Mouse (Mus musculus) lung, embryonic 15.5 days (tissue): ENCODE measurements around the gene Prss57. TPM values are rescaled to one million over a fixed set of nuclear protein-coding genes. Genes with fewer than 3 reads are reported as not detected.

ENCODE experiments used
- ATAC-seq: fragments of 200-750 bp; cut with Nextera tagmentation; 2 replicates; pipeline ENCODE4 v1.8.0; 2017; ENCODE audit warnings: moderate number of reproducible peaks, borderline replicate concordance; ENCODE audit not compliant: low FRiP score, low TSS enrichment; ENCODE audit errors: extremely low read depth
- H3K27ac ChIP-seq: fragments of 300-500 bp; sonication (generic); 2 replicates; pipeline ENCODE4 v1.5.1; 2015; ENCODE audit warnings: moderate library complexity, mild to moderate bottlenecking, inconsistent platforms
- H3K27me3 ChIP-seq: fragments of 300-500 bp; sonication (generic); 2 replicates; pipeline ENCODE4 v1.6.1; 2015; ENCODE audit warnings: inconsistent platforms
- H3K36me3 ChIP-seq: fragments of 300-500 bp; sonication (generic); 2 replicates; pipeline ENCODE4 v1.6.1; 2015; ENCODE audit warnings: inconsistent platforms
- H3K4me1 ChIP-seq: fragments of 300-500 bp; sonication (generic); 2 replicates; pipeline ENCODE4 v1.6.1; 2015; ENCODE audit warnings: inconsistent platforms
- H3K4me2 ChIP-seq: fragments of 300-500 bp; sonication (generic); 2 replicates; pipeline ENCODE4 v1.6.1; 2015; ENCODE audit warnings: inconsistent platforms, mild to moderate bottlenecking, moderate library complexity
- H3K4me3 ChIP-seq: fragments of 300-500 bp; sonication (generic); 2 replicates; pipeline ENCODE4 v1.5.1; 2015; ENCODE audit warnings: mild to moderate bottlenecking, inconsistent platforms
- H3K9ac ChIP-seq: fragments of 300-500 bp; sonication (generic); 2 replicates; pipeline ENCODE4 v1.6.1; 2015; ENCODE audit warnings: inconsistent platforms
- H3K9me3 ChIP-seq: fragments of 300-500 bp; sonication (generic); 2 replicates; pipeline ENCODE4 v1.6.1; 2016; ENCODE audit warnings: inconsistent platforms
- WGBS: fragments of 180-500 bp; shearing (Covaris S2); methylation state at CpG from one replicate; pipeline ENCODE4 v1.1.7; 2015; 5-methylcytosine and 5-hydroxymethylcytosine counted together
- polyA plus RNA-seq: library from polyadenylated mRNA; unstranded; fragments of >200 nt; fragmentation: Nextera tagmentation; extraction: Ambion mirVana; gene quantifications from 2 replicates; pipeline ENCODE4 v1.2.1, GENCODE M21; 2015

Prss57 gene
- polyA plus RNA-seq = 0.40 and 1.9 TPM in 2 replicates

GRCm38 (mm10) chr10:79790861-79791260 is at the start of gene Prss57:
TSS of gene Prss57 (minus strand) at chr10:79790961.
- H3K4me2 ChIP-seq = no peak within 1 kb of the TSS
- H3K4me1 ChIP-seq = peaks cover 14% of the 10 kb centered on the region
- no peaks in the 10 kb centered on the region for H3K27me3 ChIP-seq
- no peak within 1 kb of the TSS for H3K4me3 ChIP-seq
- no peaks in the 10 kb centered on the region for H3K9me3 ChIP-seq
- ATAC-seq = no peak
- no peaks in the 10 kb centered on the region for H3K36me3 ChIP-seq
- no peak within 1 kb of the TSS for H3K9ac ChIP-seq
- no peak within 1 kb of the TSS for H3K27ac ChIP-seq
- 75% methylated on average over 4 of the region's 4 CpGs for WGBS

DNA sequence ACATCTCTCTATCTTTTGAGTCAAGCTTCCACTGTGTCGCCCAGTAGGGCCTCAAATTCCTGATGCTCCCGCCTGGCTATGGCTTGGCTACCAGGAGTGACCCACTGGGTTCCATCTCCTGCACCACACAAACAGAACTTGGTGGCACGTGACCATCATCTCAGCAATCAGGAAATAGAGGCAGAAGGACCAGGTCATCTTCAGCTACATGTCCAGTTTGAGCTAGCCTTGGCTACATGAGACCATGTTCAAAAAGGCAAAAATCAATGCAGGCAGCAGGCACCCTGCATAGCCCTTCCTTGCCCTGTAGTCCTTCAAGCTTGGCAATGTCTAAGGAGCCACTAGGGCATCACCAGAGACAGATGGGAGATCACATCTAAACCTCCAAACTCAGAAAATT is 49.3 kb upstream of the Prss57 start:
- H3K27me3 ChIP-seq = no peaks in the 10 kb centered on the region
- H3K27ac ChIP-seq = peak overlapping the region; percentile 93
- H3K4me3 ChIP-seq = peak overlapping the region; percentile 42
- H3K4me2 ChIP-seq = peak overlapping the region; percentile 75; the same call in 1 of the 2 replicates
- no peak for ATAC-seq
- 95% methylated on average over 3 of the region's 3 CpGs for WGBS
- no peaks in the 10 kb centered on the region for H3K9me3 ChIP-seq
- no peak overlapping the region for H3K9ac ChIP-seq
- H3K36me3 ChIP-seq = no peaks in the 10 kb centered on the region
- peaks cover 35% of the 10 kb centered on the region for H3K4me1 ChIP-seq

- no peaks in the 10 kb centered on the region for H3K27me3 ChIP-seq
- H3K9me3 ChIP-seq = no peaks in the 10 kb centered on the region
- WGBS = 50% methylated on average over 2 of the region's 2 CpGs
- no peaks in the 10 kb centered on the region for H3K36me3 ChIP-seq
- H3K4me2 ChIP-seq = no peak overlapping the region
- H3K9ac ChIP-seq = no peak overlapping the region
- ATAC-seq = no peak
- H3K27ac ChIP-seq = peak overlapping the region; percentile 9; the same call in 1 of the 2 replicates
- H3K4me3 ChIP-seq = no peak overlapping the region
- peaks cover 26% of the 10 kb centered on the region for H3K4me1 ChIP-seq
Observed at GRCm38 (mm10) chr10:79838151-79838550, 47.4 kb upstream of the Prss57 start.

- H3K9me3 ChIP-seq = no peaks in the 10 kb centered on the region
- no peak for ATAC-seq
- H3K9ac ChIP-seq = no peak overlapping the region
- H3K36me3 ChIP-seq = no peaks in the 10 kb centered on the region
- no peaks in the 10 kb centered on the region for H3K27me3 ChIP-seq
- peaks cover 14% of the 10 kb centered on the region for H3K4me1 ChIP-seq
- no peak overlapping the region for H3K27ac ChIP-seq
- WGBS = 94% methylated on average over 3 of the region's 3 CpGs
- H3K4me3 ChIP-seq = no peak overlapping the region
- no peak overlapping the region for H3K4me2 ChIP-seq
Observed at GRCm38 (mm10) chr10:79836918-79837317, 46.2 kb upstream of the Prss57 start.

GRCm38 (mm10) chr10:79834769-79835398 is 44.1 kb upstream of the Prss57 start:
- no peaks in the 10 kb centered on the region for H3K9me3 ChIP-seq
- no peaks in the 10 kb centered on the region for H3K27me3 ChIP-seq
- no peak overlapping the region for H3K9ac ChIP-seq
- no peaks in the 10 kb centered on the region for H3K36me3 ChIP-seq
- ATAC-seq = peak; percentile 66; the same call in 1 of the 2 replicates
- H3K4me1 ChIP-seq = peaks cover 4% of the 10 kb centered on the region
- 20% methylated on average over 9 of the region's 9 CpGs for WGBS
- H3K27ac ChIP-seq = no peak overlapping the region
- no peak overlapping the region for H3K4me2 ChIP-seq
- H3K4me3 ChIP-seq = no peak overlapping the region

DNA sequence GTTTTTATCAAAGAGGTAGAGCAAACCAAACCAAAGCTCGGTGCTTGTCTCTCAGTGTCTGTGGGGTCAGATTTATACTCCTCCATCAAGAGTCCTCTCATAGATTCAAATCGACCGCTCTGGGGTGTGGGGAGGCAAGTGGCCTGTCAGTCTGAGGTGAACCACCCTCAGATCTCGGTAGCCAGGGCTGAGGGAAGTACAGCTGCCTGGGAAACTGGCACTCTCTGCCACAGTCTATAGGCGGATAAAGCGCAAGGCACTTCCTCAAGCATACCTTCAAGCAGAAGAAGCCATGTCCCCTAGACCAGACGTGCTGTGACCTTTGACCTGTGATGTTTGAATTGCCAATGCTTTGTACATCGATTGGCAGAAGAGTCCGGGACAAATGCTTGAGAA is 42.0 kb upstream of the Prss57 start:
- Histone ChIP-seq H3K9ac (no peak overlapping the region), H3K4me2 (no peak overlapping the region), H3K36me3 (no peaks in the 10 kb centered on the region), H3K4me3 (no peak overlapping the region), H3K9me3 (no peaks in the 10 kb centered on the region), H3K27me3 (no peaks in the 10 kb centered on the region), H3K4me1 (peaks cover 4% of the 10 kb centered on the region), H3K27ac (no peak overlapping the region)
- no peak for ATAC-seq
- 64% methylated on average over 9 of the region's 9 CpGs for WGBS

DNA sequence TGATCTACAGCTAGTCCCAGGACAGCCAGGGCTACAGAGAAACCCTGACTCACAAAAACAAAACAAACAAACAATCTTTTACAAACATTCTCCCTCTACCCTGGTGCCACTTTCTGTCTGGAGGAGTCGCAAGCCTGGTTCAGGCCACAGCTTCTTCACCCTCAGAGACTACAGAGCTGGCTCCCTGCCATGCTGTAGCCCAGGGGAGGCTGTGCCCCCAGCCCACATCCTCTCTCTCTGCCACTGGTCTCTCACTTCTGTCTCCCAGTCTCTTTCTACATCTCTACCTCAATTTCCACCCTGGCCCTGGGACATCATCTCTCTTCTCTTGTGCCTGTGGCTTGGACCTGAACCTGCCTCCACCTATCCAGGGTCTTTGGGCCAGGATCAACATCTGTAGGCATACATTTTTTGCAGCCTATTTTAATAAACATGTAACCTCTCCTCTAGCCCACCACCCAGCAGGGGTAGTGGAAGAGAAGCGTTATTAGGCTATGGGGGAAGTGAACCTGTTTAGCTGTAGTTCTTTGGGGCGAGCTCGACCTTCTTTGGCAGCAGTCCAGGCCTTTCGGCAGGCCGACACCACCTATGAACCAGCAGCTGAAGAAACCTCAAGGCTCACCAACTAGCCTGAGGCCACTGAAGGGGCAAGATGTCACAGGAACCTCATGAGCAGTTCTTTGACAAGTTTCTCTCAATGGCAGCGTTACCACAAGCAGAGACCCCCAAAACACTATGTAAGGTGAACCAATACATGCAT is 41.4 kb upstream of the Prss57 start:
- no peaks in the 10 kb centered on the region for H3K9me3 ChIP-seq
- no peak overlapping the region for H3K9ac ChIP-seq
- peaks cover 4% of the 10 kb centered on the region; the same call in 1 of the 2 replicates for H3K4me1 ChIP-seq
- H3K27me3 ChIP-seq = no peaks in the 10 kb centered on the region
- ATAC-seq = no peak
- H3K4me3 ChIP-seq = no peak overlapping the region
- no peak overlapping the region for H3K27ac ChIP-seq
- WGBS = 60% methylated on average over 7 of the region's 7 CpGs
- H3K4me2 ChIP-seq = no peak overlapping the region
- H3K36me3 ChIP-seq = no peaks in the 10 kb centered on the region

DNA sequence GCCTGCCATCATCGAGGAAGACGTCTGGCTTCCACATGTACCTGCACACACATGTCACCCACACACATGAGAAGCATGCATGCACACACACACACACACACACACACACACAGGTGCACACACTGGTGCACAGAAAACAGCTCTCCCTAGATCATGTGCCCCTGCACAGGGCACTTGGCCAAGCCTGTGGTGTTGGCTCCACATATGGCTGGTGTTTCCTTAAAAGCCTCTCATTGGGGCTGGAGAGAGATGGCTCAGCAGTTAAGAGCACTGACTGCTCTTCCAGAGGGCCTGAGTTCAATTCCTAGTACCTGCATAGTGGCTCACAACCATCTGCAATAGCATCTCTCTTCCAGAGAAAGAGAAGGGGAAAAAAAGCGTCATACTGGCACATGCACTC is 40.8 kb upstream of the Prss57 start:
- Histone ChIP-seq H3K9me3 (no peaks in the 10 kb centered on the region), H3K9ac (no peak overlapping the region), H3K4me2 (no peak overlapping the region), H3K27ac (no peak overlapping the region), H3K4me1 (peaks cover 4% of the 10 kb centered on the region; the same call in 1 of the 2 replicates), H3K36me3 (no peaks in the 10 kb centered on the region), H3K27me3 (no peaks in the 10 kb centered on the region), H3K4me3 (no peak overlapping the region)
- ATAC-seq = no peak
- WGBS = 83% methylated on average over 3 of the region's 3 CpGs

- peaks cover 21% of the 10 kb centered on the region for H3K4me1 ChIP-seq
- no peaks in the 10 kb centered on the region for H3K27me3 ChIP-seq
- H3K4me2 ChIP-seq = no peak overlapping the region
- peaks cover 2% of the 10 kb centered on the region; the same call in 1 of the 2 replicates for H3K36me3 ChIP-seq
- no peak overlapping the region for H3K4me3 ChIP-seq
- no peak overlapping the region; the same call in 1 of the 2 replicates for H3K27ac ChIP-seq
- no peak overlapping the region for H3K9ac ChIP-seq
- 47% methylated on average over 6 of the region's 6 CpGs for WGBS
- no peaks in the 10 kb centered on the region for H3K9me3 ChIP-seq
- no peak for ATAC-seq
Observed at GRCm38 (mm10) chr10:79824413-79824812, 33.7 kb upstream of the Prss57 start.

DNA sequence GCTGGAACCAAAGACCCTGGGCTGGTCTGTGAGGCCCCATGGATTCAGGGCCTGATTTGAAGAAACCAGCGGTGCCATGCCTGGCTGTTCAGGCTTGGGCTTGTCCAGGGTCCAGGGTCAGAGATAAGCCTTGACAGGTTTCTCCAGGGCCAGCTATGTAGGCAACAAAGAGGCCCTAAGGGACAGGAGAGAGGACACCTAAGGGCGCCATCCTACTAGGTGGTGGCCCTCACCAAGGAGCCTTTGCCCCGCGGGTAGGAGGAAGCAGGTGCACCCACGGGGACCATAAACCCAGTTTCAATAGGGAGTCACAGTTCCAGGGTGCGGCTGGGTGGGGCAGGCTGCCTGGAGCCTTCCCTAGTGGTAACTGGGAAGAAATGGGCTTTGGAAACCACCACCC is 32.2 kb upstream of the Prss57 start:
- 72% methylated on average over 6 of the region's 6 CpGs for WGBS
- H3K4me2 ChIP-seq = peak overlapping the region; percentile 44
- ATAC-seq = no peak
- H3K4me1 ChIP-seq = peaks cover 21% of the 10 kb centered on the region
- H3K36me3 ChIP-seq = peaks cover 9% of the 10 kb centered on the region; the same call in 1 of the 2 replicates
- peak overlapping the region; percentile 12; the same call in 1 of the 2 replicates for H3K4me3 ChIP-seq
- H3K9ac ChIP-seq = no peak overlapping the region
- H3K9me3 ChIP-seq = no peaks in the 10 kb centered on the region
- peak overlapping the region; percentile 55; the same call in 1 of the 2 replicates for H3K27ac ChIP-seq
- H3K27me3 ChIP-seq = no peaks in the 10 kb centered on the region

DNA sequence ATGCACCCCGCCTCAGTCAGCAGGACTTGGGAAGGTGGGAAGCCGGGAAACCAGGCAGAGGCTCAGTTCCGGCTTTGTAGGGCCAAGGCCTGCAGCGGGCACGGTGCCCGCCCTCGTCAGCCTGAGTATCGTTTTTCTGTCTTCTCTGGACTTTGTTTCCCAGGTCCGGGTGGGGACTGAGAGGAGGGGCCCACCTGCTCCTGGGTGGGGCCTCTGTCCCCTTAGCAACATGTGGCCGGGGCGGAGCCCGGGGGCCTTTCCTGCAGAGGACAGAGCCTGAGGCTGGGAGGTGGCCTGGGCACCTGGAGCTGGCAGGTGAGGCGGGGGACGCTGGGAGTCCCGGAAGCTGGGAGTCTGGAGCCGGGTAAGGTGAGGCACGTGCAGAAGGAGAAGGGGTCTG is 31.6 kb upstream of the Prss57 start:
- peaks cover 9% of the 10 kb centered on the region; the same call in 1 of the 2 replicates for H3K36me3 ChIP-seq
- H3K4me2 ChIP-seq = peak overlapping the region; percentile 44
- H3K27me3 ChIP-seq = no peaks in the 10 kb centered on the region
- ATAC-seq = peak; percentile 67
- 0 out of 2 replicates have a peak overlapping the region, but pooled peaks have one; percentile 4 for H3K9ac ChIP-seq
- WGBS = 28% methylated on average over 17 of the region's 17 CpGs
- peak overlapping the region; percentile 55; the same call in 1 of the 2 replicates for H3K27ac ChIP-seq
- no peaks in the 10 kb centered on the region for H3K9me3 ChIP-seq
- peak overlapping the region; percentile 12; the same call in 1 of the 2 replicates for H3K4me3 ChIP-seq
- peaks cover 21% of the 10 kb centered on the region for H3K4me1 ChIP-seq

- Histone ChIP-seq H3K36me3 (peaks cover 9% of the 10 kb centered on the region; the same call in 1 of the 2 replicates), H3K9ac (no peak overlapping the region), H3K4me2 (peak overlapping the region; percentile 44; the same call in 1 of the 2 replicates), H3K27ac (peak overlapping the region; percentile 55; the same call in 1 of the 2 replicates), H3K27me3 (no peaks in the 10 kb centered on the region), H3K4me3 (no peak overlapping the region), H3K4me1 (peaks cover 21% of the 10 kb centered on the region), H3K9me3 (no peaks in the 10 kb centered on the region)
- WGBS = 80% methylated on average over 12 of the region's 12 CpGs
- ATAC-seq = no peak
Observed at GRCm38 (mm10) chr10:79821731-79822130, 31.0 kb upstream of the Prss57 start.
